Mouse (Mus musculus) heart, embryonic 16.5 days (tissue): Measurements from ENCODE around the gene Gnas. TPM values are rescaled to one million over a fixed set of nuclear protein-coding genes. Genes with fewer than 3 reads are reported as not detected.
"Not testable (repeated sequence)": the region's sequence is repeated elsewhere in the genome, so short reads cannot be mapped to it uniquely, and the experiment has no call there.

Source experiments
- ATAC-seq: fragments of 200-750 bp; cut with Nextera tagmentation; replicated peaks from 2 replicates; pipeline ENCODE4 v1.8.0; 2017; ENCODE audit warnings: moderate number of reproducible peaks; ENCODE audit not compliant: insufficient read depth, low FRiP score; ENCODE audit errors: extremely low read depth
- H3K27ac ChIP-seq: fragments of 300-500 bp; sonication (generic); 2 replicates; pipeline ENCODE4 v1.5.1; 2014; ENCODE audit warnings: mild to moderate bottlenecking, low read length, control low read depth, moderate library complexity
- H3K27me3 ChIP-seq: fragments of 300-500 bp; sonication (generic); 2 replicates; pipeline ENCODE4 v1.6.1; 2014; ENCODE audit warnings: low read length, mixed read lengths; ENCODE audit not compliant: control insufficient read depth, insufficient read depth
- H3K36me3 ChIP-seq: fragments of 300-500 bp; sonication (generic); 2 replicates; pipeline ENCODE4 v1.6.1; 2014; ENCODE audit not compliant: control insufficient read depth, insufficient read depth
- H3K4me1 ChIP-seq: fragments of 300-500 bp; sonication (generic); 2 replicates; pipeline ENCODE4 v1.6.1; 2014; ENCODE audit warnings: low read length, mixed read lengths; ENCODE audit not compliant: control insufficient read depth, insufficient read depth
- H3K4me2 ChIP-seq: fragments of 300-500 bp; sonication (generic); 2 replicates; pipeline ENCODE4 v1.6.1; 2014; ENCODE audit warnings: low read depth, mild to moderate bottlenecking, control low read depth, low read length
- H3K4me3 ChIP-seq: fragments of 300-500 bp; sonication (generic); 2 replicates; pipeline ENCODE4 v1.5.1; 2014; ENCODE audit warnings: mild to moderate bottlenecking, control low read depth, low read length
- H3K9ac ChIP-seq: fragments of 300-500 bp; sonication (generic); 2 replicates; pipeline ENCODE4 v1.6.1; 2014; ENCODE audit warnings: low read length, control low read depth
- H3K9me3 ChIP-seq: fragments of 300-500 bp; sonication (generic); replicated peaks from 2 replicates; pipeline ENCODE4 v1.6.1; 2016; ENCODE audit warnings: low read length; ENCODE audit not compliant: control insufficient read depth
- WGBS: fragments of 180-500 bp; shearing (Covaris S2); extraction: QIAGEN DNeasy Blood & Tissue Kit; methylation state at CpG from one replicate; pipeline ENCODE4 v1.1.7; 2014; 5-methylcytosine and 5-hydroxymethylcytosine counted together
- polyA plus RNA-seq: library from polyadenylated mRNA; unstranded; fragments of >200 nt; fragmentation: Nextera tagmentation; extraction: Ambion mirVana; gene quantifications from 2 replicates; pipeline ENCODE4 v1.2.1, GENCODE M21; 2015

The Gnas gene
- polyA plus RNA-seq, 1 experiment from 2014 or later, result 1,284 TPM

- not testable (repeated sequence) for H3K9ac ChIP-seq, H3K4me3 ChIP-seq, H3K27ac ChIP-seq, H3K4me2 ChIP-seq, ATAC-seq, H3K9me3 ChIP-seq, H3K27me3 ChIP-seq
- peaks cover 31% of the 10 kb centered on the region for H3K36me3 ChIP-seq
- H3K4me1 ChIP-seq, result peaks cover 30% of the 10 kb centered on the region
- 100% methylated on average over 2 of the region's 2 CpGs for WGBS
Measured at GRCm38 (mm10) chr2:174346999-174347668, 63.0 kb downstream of the Gnas start.

- H3K4me3 ChIP-seq, result no peak overlapping the region
- H3K27ac ChIP-seq, result no peak overlapping the region
- no peaks in the 10 kb centered on the region for H3K27me3 ChIP-seq
- no peaks in the 10 kb centered on the region for H3K9me3 ChIP-seq
- no peak for ATAC-seq
- no peaks in the 10 kb centered on the region for H3K4me1 ChIP-seq
- 90% methylated on average over 4 of the region's 4 CpGs for WGBS
- H3K4me2 ChIP-seq, result no peak overlapping the region
- no peaks in the 10 kb centered on the region for H3K36me3 ChIP-seq
- no peak overlapping the region for H3K9ac ChIP-seq
Measured at GRCm38 (mm10) chr2:174358516-174358915, 74.4 kb downstream of the Gnas start.

- Histone ChIP-seq H3K9me3 (no peaks in the 10 kb centered on the region), H3K27ac (no peak overlapping the region), H3K4me3 (no peak overlapping the region), H3K27me3 (no peaks in the 10 kb centered on the region), H3K9ac (no peak overlapping the region), H3K4me1 (no peaks in the 10 kb centered on the region), H3K4me2 (no peak overlapping the region), H3K36me3 (no peaks in the 10 kb centered on the region)
- 76% methylated on average over 4 of the region's 4 CpGs for WGBS
- ATAC-seq, result no peak
Measured at GRCm38 (mm10) chr2:174359656-174360055, 75.5 kb downstream of the Gnas start.

GRCm38 (mm10) chr2:174366571-174366970, 82.5 kb downstream of the Gnas start:
- no peak for ATAC-seq
- Histone ChIP-seq H3K9me3 (no peaks in the 10 kb centered on the region), H3K4me2 (no peak overlapping the region), H3K4me1 (no peaks in the 10 kb centered on the region), H3K27ac (no peak overlapping the region), H3K36me3 (no peaks in the 10 kb centered on the region), H3K27me3 (no peaks in the 10 kb centered on the region), H3K4me3 (no peak overlapping the region), H3K9ac (no peak overlapping the region)
- WGBS, result 70% methylated on average over 10 of the region's 10 CpGs

GRCm38 (mm10) chr2:174381021-174381420, 96.9 kb downstream of the Gnas start:
- H3K27ac ChIP-seq, result no peak overlapping the region
- 81% methylated on average over 9 of the region's 9 CpGs for WGBS
- no peaks in the 10 kb centered on the region for H3K9me3 ChIP-seq
- no peak overlapping the region for H3K9ac ChIP-seq
- no peaks in the 10 kb centered on the region for H3K4me1 ChIP-seq
- H3K36me3 ChIP-seq, result no peaks in the 10 kb centered on the region
- no peak overlapping the region for H3K4me3 ChIP-seq
- ATAC-seq, result no peak
- no peak overlapping the region for H3K4me2 ChIP-seq
- no peaks in the 10 kb centered on the region for H3K27me3 ChIP-seq

- 82% methylated on average over 3 of the region's 3 CpGs for WGBS
- Histone ChIP-seq H3K27me3 (no peaks in the 10 kb centered on the region), H3K4me1 (no peaks in the 10 kb centered on the region), H3K4me3 (no peak overlapping the region), H3K27ac (no peak overlapping the region), H3K36me3 (no peaks in the 10 kb centered on the region), H3K9me3 (peaks cover 7% of the 10 kb centered on the region; the same call in 1 of the 2 replicates), H3K4me2 (no peak overlapping the region), H3K9ac (no peak overlapping the region)
- no peak for ATAC-seq
Measured at GRCm38 (mm10) chr2:174391936-174392335, 107.8 kb downstream of the Gnas start.

- no peaks in the 10 kb centered on the region for H3K4me1 ChIP-seq
- H3K27me3 ChIP-seq, result no peaks in the 10 kb centered on the region
- no peak overlapping the region for H3K4me3 ChIP-seq
- no peak overlapping the region for H3K4me2 ChIP-seq
- ATAC-seq, result no peak
- no peak overlapping the region for H3K9ac ChIP-seq
- peaks cover 7% of the 10 kb centered on the region; the same call in 1 of the 2 replicates for H3K9me3 ChIP-seq
- 82% methylated on average over 9 of the region's 9 CpGs for WGBS
- H3K27ac ChIP-seq, result no peak overlapping the region
- H3K36me3 ChIP-seq, result no peaks in the 10 kb centered on the region
Measured at GRCm38 (mm10) chr2:174392554-174392953, 108.4 kb downstream of the Gnas start.

- ATAC-seq, result no peak
- 68% methylated on average over 5 of the region's 5 CpGs for whole genome bisulfite sequencing
- Histone ChIP-seq H3K4me2 (no peak overlapping the region), H3K27ac (no peak overlapping the region), H3K4me3 (no peak overlapping the region), H3K9me3 (peaks cover 7% of the 10 kb centered on the region; the same call in 1 of the 2 replicates), H3K4me1 (no peaks in the 10 kb centered on the region), H3K36me3 (no peaks in the 10 kb centered on the region), H3K9ac (no peak overlapping the region), H3K27me3 (no peaks in the 10 kb centered on the region)
Measured at GRCm38 (mm10) chr2:174393383-174393782, 109.3 kb downstream of the Gnas start.
